Mouse (Mus musculus): ENCODE data around the gene Sec13. TPM values are rescaled to one million over a fixed set of nuclear protein-coding genes. Genes with fewer than 3 reads are reported as not detected.

Sec13 gene
- total RNA-seq, 4 experiments from 2014 or later: 68.8 to 72.3 (median 71.1) TPM

Small RNAs within 50 kb of the gene (microRNA-seq; reads per million reads assigned to microRNA genes)
- not detected for gene Mir7042

Other genes with a start within 250 kb of the Sec13 start
- gene Prrt3, start 238.8 kb downstream of the Sec13 start, total RNA-seq (2022): not detected
- gene Emc3, start 209.1 kb downstream of the Sec13 start, total RNA-seq (2022): 10 to 100 TPM; 56.4 to 60.9 (median 57.3) TPM
- under 1 TPM; 0.06 to 0.79 (median 0.18) TPM for gene Fancd2, start 209.1 kb downstream of the Sec13 start, total RNA-seq (2022)
- gene Fancd2os, start 140.0 kb downstream of the Sec13 start, total RNA-seq (2022): not detected
- 10 to 100 TPM; 68.5 to 83.3 (median 75.0) TPM for gene Brk1, start 136.0 kb downstream of the Sec13 start, total RNA-seq (2022)
- gene Vhl, start 116.8 kb downstream of the Sec13 start, total RNA-seq (2022): 10 to 100 TPM in 1 of 4 experiments, 1 to 10 TPM in 3; 8.4 to 10.7 (median 9.4) TPM
- 10 to 100 TPM in 2 of 4 experiments, 1 to 10 TPM in 2; 8.1 to 13.5 (median 10.6) TPM for gene Irak2, start 102.3 kb downstream of the Sec13 start, total RNA-seq (2022)
- 10 to 100 TPM; 65.8 to 83.6 (median 69.8) TPM for gene Tatdn2, start 43.7 kb downstream of the Sec13 start, total RNA-seq (2022)
- gene Ghrl, start 20.9 kb downstream of the Sec13 start, total RNA-seq (2022): not detected

Data from heart, adult 8-10 months (tissue).